Mouse (Mus musculus) frontal cortex, adult (tissue): Measurements from ENCODE around the gene Copb1.
"Not testable (repeated sequence)": the region's sequence is repeated elsewhere in the genome, so short reads cannot be mapped to it uniquely, and the experiment has no call there.

Experiments
- ATAC-seq: cut with Nextera tagmentation; 2 replicates; pipeline ENCODE4 v1.9.2; 2017; ENCODE audit warnings: mild to moderate bottlenecking, moderate library complexity, mixed read lengths; ENCODE audit not compliant: low TSS enrichment

Copb1 gene

DNA sequence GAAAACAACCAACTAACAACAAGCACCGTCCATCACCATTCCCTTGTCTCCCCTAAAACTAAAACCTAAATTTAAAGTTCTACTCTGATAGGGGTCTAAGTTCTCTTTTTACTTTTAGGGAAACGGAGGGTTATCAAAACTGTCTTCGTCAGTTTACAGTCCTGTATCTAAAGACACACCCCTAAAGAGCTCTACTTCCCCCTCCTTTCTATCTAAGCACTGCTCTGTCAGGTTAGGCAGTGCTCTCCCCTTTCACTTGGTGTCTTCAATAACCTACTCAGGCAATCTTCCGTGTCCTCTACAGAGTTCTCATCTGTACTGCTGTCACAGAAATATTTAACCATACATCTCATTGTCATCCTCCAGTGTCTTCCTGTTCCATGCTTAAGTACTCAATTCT is 34.1 kb downstream of the Copb1 start:
- ATAC-seq = no peak

DNA sequence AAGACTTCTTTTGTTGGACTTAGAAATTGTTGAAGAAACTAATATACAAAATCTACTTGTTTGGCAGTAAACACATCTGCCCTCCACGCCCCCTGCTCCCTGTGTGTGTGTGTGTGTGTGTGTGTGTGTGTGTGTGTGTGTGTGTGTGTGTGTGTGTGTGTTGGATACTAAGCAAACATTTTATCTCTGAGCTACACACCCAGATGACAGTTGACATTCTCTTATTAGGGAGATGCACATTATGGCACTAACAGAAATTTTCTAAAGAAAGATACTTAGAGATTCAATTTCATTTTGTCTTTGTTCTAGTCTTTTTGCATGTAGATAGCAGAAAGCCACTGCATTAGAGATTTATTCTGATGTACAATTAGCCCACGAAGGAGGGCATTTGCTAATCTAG is 37.6 kb downstream of the Copb1 start:
- ATAC-seq = no peak

DNA sequence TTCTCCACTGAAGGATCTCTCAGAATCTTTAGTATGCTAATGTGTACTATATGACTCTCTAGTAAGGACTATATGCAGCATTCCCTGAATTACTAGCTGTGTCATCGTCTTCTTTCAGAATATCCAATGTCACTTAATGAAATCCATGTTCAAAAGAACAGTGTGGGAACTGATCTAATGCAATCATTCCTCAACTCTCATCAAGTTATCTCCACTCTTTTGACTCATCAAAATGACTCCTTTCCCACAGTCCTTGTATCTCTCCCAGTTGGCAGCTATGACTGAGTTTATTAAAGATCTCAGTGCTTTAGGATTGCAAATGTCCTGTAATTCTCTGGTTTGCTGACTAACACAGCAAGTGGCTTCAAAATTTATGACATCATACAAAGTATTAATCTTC is 40.1 kb downstream of the Copb1 start:
- ATAC-seq = no peak

DNA sequence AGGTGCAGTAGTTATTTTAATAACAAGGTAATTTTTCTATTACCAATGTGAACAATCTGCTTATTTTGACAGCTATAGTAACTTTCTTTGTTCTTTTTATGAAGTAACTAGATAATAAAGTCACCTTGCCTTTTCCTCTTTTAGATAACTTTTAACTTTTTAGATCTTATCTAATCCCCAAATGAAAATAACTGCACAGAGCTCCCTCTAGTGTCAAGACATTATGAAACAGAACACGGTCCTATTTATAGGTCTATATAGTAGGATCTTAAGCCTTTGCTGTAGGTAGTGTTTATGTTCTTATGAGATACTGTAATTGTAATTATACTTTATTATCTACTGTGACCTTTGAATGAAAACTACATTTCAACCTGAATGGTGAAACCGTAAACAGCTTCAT is 41.0 kb downstream of the Copb1 start:
- peak; percentile 78; the same call in 1 of the 2 replicates for ATAC-seq

DNA sequence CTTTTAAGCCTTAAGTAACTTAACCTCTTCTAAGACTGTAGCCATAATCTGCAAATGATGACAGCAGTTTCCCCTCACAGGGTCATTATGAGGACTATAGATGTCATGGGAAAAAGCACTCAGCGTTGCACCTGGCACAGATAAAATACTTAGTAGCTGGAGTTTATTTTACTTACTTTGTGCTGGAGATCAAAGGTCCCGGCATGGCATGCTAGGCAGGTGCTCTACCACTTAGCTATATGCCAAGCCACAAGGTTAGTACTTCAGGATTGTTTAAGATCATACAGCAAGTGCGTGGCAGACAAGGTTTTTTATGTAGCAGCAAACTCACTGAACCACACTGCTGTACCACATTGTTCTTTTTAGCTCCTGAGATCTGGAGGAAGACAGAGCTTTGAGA is 43.9 kb downstream of the Copb1 start:
- no peak for ATAC-seq

DNA sequence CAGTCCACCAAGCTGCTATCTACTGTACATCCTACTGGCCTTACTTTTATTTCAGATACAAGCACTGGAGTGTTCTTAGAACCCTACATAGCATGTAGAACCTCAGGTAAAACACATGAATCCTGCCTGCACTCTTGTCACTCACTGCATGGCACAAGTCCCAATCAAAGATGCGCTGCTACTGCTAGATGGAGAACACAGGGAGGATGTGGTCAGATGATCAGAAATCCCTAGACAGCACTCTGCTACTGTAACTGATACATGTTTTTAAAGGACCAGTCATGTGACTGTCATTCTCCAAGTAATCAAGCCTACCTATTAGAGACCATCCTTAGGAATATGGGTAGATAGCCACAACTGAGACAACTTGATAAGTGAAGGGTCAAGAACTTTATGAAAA is 44.7 kb downstream of the Copb1 start:
- no peak for ATAC-seq

DNA sequence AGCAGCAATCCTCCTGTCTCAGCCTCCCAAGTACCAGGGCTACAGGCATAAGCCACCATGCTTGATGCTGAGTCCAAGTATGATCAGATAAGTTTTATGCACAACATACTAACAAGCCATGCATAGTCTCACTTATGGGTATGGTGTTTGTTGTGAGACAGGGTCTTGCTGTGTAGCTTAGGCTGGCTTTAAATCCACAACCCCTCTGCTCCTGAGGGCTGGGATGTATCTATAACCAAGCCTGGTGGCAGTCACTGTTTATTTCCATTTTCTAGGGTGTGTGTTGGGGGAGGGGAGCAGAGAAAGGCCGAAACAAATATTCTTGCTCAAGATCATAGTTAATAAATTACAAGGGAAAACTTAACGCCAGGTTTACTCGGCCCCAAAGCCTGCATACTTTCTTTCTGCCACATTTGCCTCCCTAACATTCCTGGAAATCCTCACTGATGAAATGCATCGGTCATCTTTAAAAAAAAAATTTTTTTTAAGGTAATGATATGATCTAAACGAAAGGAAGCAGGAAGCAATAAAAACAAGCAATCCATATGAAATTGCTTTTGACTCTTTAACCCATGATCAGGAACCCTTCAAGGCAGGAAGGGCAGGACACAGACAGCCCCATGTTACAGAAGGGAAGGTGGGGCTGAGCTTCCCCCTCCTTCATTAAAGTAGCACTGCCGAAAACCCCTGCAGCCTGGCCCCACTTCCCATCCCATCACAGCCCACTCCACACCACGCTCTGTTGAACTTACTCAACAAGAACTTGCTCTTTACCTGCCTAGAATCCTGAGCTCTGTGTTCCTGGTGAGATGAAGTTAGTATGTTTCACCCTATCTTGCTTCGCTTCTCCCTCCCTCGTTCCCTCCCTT is 50.8 kb downstream of the Copb1 start:
- ATAC-seq = no peak

DNA sequence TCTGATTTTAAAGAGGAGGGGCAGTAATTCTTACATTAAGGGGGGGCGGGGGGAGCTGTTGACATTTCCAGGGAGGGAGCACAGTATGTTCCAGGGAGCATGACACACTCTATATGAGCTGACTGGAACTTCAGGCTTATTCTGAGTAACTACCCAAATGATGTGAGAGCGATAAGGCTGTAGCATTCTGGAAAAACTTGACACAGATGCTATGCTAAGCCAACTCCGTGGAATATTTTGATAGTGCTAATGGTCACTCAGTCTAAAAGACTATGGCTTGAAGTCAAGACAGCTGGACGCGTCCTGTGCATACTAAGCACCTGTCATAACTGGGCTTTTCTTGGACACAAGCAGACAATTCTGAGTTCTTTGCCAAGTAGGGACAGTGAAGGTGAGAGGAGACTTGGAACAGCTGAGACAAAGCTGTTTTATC is 51.5 kb downstream of the Copb1 start:
- ATAC-seq = no peak

DNA sequence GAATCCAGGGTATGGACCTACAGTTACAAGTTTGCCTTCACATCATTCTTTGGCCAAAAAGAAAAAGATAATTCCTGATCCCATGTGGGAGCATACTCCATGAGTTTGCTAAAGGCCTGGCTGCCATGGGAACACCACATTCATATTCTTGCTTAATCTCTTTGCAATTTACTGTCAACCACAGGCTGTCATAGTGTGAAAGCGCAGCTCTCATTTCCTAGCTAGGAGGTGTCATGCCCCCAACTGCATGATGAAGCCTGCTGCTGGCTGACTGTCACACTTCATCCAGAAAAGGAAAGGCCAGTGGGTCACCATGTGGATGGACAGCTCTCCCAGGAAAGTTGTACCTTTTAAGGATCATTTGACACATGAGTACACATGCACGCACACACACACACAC is 53.9 kb downstream of the Copb1 start:
- no peak for ATAC-seq

DNA sequence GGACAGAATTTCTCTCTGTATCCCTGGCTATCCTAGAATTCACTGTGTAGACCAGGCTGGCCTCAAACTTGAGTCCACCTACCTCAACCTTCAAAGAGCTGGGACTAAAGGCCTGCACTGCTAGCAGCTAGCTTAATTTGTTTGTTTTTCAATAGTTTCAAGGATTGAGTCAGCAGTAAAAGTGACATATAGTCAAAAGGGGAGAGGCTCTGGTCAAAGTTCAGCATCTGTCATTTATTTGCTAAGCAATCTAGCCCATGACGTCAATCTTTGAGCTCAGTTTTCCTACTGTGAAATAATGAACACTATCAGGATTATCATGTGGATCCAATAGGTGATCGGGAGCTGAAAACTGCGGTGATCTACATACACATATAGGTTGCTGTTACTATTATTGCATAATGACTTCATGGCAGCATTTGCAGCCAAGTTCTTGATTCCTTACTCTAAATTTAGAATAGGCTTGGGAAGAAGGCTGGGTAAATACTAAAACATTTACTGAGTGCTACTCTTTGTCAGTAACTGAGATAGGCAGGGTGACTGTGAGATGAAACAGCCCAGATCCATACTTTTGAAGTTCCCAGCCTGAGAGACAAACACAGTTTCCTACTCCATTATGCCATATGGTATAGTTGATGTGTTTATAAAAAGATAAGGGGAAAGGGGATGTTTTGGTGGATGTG is 54.9 kb downstream of the Copb1 start:
- ATAC-seq = peak; percentile 57

DNA sequence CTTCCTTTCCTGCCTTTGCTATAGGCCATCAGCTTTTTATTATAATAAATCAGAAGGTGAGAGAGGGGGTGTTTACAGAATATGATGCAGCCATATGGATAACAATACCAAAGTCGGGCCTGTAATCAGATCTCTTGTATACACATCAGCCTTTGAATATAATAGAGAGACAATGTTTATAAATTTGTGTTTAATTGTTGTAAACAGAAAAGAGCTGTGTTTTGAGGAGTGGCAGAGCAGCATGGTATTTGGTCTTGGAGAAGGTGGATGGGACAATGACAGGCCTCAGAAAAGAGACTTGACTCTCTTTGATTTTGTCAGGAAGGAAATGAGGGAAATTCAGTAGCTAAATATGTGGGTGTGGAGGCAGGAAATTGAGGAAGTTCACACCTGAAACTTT is 56.3 kb downstream of the Copb1 start:
- ATAC-seq = no peak

DNA sequence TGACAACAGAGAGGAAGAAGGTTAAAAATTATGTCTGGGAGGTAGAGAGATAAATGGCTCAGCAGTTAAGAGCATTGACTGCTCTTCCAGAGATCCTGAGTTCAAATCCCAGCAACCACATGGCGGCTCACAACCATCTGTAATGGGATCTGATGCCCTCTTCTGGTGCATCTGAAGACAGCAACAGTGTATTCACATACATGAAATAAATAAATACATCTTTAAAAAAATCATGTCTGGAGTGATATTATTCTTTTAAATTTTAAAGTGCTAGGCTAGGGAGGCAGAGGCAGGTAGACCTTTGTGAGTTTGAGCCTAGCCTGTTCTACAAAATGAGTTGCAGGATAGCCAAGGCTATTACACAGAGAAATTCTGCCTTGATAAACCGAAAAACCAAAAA is 57.9 kb downstream of the Copb1 start:
- not testable (repeated sequence) for ATAC-seq

DNA sequence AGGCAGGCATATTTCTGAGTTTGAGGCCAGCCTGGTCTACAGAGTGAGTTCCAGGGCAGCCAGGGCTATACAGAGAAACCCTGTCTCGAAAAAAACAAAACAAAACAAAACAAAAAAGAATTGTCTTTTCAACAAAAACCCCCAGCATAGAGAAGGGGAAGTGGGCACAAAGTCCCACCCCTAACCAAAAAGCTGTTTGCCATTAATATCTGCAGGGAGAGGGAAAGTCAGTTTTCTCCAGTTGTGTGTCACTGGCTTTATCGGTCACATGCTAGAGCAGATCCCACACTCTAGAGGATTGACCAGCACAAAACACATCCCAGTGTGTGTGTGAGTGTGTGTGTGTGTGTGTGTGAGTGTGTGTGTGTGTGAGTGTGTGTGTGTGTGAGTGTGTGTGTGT is 59.7 kb downstream of the Copb1 start:
- not testable (repeated sequence) for ATAC-seq

DNA sequence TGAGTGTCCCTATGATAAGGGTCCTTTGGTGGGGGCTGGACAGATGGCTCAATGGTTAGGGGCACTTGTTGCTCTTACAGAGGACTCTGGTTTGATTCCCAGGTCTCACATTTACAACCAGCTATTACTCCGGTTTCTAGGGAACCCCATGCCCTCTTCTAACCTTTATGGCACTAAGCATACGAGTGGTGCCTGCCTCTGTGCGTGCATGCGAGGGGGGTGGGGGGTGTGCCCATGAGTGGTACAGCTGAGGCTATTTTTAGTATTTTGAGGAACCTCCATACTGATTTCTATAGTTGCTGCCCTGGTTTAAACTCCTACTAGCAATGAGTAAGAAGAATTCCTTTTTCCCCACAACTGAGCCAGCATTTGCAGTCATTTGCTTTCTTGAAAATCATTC is 60.3 kb downstream of the Copb1 start:
- no peak for ATAC-seq

DNA sequence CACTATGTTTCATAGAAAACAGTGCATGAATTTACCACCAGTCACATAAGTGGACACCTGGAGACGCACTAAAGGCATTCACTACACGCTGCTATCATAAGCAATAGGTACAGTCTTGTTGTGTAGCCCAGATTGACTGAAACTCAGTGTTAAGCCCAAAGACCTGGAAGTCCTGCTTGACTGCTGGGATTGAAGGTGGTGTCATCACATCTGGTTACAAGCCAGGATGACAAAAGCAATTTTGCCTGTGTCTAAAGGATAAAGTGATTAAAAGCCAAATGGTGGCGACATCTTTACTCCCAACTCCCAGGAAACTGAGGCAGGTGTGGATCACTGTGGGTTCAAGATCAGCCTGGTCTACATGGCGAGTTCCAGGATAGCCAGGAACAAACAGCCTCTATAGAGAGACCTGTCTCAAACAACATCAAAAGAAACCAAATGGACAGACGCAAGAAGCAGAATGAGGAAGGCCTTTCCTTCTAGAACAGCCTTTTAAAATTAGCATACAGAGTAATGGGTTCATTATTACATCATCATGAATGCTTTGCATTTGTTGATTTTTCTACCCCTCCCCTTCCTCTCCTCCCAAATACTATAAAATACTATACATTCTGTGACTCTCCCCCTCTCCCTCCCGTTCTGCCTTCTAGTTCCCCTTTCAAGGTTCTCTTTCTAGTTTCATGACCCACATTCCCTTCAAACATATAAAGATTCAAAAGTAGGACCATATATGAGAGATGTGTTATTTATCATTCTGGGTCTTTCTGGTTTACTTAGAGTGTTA is 61.0 kb downstream of the Copb1 start:
- no peak for ATAC-seq

DNA sequence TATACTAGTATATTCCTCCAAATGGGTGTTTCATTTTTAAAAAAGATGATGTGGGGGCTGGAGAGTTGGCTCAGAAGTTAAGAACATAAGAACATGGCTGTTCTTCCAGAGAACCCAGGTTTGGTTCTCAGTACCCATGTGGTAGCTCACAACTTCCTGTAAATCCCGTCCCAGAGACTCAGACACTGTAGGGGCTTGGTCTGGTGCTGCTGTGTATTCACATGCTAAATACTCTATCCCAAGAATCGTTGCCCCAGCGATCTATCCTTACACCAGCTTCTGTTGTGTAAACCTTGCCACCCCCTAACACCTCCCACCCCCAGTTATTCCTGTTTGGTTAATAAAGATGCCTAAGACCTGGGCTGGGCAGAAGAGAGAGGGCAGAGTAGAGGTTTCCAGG is 61.9 kb downstream of the Copb1 start:
- no peak for ATAC-seq

DNA sequence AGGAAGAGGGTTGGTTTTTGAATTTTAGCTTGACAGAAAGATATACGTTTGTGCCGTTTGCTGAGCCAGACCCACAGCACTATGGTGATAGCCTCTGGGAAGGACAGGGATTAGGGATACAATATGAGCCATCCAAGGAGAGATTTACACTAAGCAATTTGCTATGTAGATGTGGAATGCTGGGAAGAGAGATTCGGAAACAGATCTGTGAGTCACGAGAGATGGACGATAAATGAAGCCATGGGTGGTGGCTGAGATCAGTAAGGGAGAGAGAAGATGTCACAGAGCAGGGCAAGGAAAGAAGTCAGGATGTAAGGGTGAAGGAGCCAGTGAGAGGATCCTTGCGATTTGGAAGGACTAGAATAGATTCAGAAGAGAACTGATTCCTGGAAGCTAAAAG is 71.1 kb downstream of the Copb1 start:
- ATAC-seq = no peak

DNA sequence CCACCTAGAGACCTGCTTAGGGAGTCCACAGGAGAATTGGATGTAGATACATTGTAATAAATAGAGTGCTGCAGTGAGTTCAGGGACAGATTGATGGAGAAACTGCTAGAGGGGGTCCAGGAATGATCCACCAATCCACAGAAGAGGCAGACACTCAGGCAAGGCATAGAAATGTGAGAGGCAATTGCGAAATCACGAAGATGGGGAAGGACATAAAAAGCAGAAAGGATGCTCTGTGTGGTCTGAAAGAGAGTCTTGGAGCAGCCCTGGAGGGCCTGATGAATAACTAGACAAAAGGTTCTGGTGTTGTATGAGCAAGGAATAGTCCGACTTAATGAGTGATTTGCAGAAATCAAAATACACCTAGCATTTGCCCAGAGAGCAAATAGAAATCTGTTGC is 71.8 kb downstream of the Copb1 start:
- no peak for ATAC-seq

DNA sequence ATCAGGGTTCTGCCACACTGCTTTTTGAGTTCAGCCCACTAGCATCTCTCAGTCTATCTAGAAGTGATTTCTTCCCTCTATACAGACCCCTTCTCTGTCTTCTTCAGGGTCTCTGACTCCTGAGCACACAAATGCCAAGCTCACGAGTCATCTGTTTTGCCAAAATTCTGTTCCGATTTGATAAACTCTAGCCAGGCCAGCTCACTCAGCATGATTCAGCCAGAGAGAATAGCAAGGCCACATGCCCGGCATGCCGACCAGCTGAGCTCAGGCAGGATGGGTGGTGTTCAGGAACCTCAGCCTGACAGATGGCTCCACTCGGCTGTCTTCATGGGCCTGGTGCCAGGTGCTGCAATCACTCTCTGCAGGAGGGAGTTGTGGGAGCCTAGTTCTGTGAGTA is 73.1 kb downstream of the Copb1 start:
- ATAC-seq = peak; percentile 91

DNA sequence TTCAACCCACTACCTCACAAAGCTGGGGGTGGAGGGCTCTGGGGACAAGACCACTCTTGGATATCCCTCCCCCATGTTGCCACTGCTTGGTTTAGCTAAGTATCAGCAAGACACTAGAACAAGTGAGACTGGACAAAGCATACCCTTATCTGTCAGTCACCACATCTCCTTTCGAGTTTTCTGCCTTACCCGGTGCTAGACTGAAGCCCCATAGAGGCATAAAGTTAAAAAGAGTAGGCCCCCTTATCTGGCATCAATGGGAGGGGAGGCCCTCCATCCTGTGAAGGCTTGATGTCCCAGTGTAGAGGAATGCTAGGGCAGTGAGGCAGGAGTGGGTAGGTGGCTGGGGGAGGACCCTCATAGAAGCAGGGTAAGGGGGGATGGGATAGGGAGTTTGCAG is 77.9 kb downstream of the Copb1 start:
- no peak for ATAC-seq

DNA sequence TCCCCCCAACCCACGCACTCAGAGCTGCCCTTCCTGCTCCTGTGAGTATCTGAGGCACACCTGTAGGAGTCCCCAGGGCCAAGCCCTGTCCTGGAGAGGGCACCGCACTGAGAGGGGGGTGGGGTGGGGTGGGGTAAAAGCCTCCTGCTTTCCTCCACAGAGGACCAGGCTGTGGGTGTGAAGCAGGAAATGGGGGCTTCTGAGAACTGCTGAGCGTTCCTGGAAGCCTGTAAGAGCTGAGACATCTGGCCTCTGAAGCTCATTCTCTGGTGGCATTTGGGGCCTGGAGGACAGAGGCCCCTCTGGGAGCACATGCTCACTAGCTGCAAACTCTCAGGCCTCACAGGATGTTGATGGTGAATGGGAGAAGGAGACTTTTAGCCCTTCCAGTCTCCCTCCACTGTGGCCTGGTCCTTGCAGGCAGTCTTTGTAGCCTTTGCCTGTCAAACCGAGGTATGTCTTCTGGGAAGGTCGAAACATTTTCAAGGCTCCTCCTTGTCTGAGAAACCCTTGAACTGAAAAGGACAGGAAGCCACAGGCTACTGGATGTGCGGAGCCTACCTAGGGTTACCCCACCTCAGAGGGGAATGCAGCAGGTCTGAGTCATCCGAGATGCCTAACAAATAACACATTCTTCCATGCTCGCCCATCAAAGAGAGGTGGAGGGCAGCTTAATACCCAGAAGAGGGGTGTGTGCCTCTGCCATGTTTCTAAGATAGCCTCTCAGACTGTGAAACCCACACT is 83.0 kb downstream of the Copb1 start:
- ATAC-seq = no peak

DNA sequence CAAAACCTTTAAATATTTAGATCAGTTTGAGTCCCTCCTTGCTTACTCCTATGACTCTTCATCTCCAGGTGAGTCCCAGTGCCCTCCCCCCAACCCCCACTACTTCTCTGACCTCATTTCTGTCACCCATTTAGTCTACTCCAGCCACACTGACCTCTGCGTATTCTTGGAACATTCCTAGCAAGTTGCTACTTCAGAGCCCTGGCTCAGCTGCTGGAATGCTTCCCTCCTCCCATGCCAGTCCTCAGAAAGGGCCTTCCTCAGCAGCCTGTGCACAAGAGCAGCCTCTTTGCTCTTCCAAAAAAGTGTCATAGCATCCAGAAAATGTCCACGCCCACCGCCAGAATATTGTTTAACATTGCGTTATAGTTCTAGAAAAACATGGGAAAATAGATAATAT is 84.5 kb downstream of the Copb1 start:
- no peak for ATAC-seq
